In the genomic region with DNA sequence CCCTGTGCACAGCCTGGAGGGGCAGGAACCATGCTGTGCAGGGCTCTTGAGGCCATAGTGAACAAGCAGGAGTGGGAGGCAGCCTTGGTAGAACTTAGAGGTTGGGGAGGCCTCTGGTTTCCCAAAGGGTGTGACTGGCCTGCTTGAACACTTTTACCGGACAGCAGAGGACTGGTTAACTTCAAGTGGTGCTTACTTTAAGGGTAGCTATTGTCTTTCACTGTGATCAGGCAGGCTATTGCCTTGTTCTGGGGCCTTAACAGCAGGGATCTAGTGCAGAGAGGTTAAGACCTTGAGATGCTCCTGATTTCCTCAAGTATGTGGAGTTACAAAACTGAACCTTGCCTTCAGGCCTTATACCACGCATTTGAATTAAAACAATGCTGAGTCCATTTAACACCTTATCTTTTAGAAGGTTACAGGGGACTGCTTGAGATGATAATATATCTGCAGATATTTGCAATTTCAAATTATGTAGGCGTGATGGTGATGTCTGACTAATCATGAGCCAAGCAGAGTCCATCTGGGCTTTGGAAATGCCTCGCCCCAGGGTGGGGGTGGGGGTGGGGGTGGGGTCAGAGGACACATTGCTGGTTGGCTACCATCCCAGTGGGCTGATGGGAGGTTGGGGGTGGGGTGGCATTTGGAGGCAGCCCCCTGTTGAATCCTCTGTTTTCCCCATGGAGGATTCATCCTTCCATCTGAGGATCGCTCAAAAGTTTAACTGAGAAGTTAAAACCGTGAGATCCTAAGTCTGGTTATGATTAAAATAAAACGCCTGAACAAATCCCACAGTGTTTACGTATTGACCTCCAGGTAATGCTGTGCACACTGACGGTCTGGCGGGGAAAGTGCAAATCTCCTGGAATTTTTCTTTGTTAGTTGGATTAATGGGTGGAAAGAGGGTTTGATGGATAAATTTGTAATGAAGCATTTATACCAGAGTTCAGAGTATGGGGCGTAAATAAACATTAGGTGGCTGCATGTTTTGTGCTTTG, we compare ENCODE assay signal across 10 mouse cellular contexts.
A peak's percentile ranks its signal among the peaks of the same experiment; 100 is the strongest.
DNase-seq lines count a peak whose midpoint lies in the region; ATAC-seq lines count a peak whose summit lies in the region.
"Had no signal": no experiment of that assay in that cellular context is flagged by ENCODE, and none has a peak within 500 bp of the region (broad histone marks: within the 10 kb centered on the region; RNA-seq: fewer than 3 reads in every experiment).

No protein-coding gene starts in this region.

- H3K9ac ChIP-seq in kidney, embryonic 16.5 days (replicated peaks; ENCODE audit: low read length) = no peak overlapping the region
- no peak overlapping the region for H3K9ac ChIP-seq in liver, embryonic 12.5 days
- H3K9ac ChIP-seq: forebrain, postnatal 0 days had no signal

- no peak overlapping the region for H3K4me3 ChIP-seq in kidney, embryonic 16.5 days (ENCODE audit: low read length)
- no peak overlapping the region; the same call in 1 of the 2 replicates for H3K4me3 ChIP-seq in liver, embryonic 12.5 days

- H3K27ac ChIP-seq in kidney, embryonic 16.5 days (ENCODE audit: low read length) = peak overlapping the region; percentile 20; the same call in 1 of the 2 replicates
- H3K27ac ChIP-seq in liver, embryonic 12.5 days = peak overlapping the region; percentile 17; the same call in 1 of the 2 replicates
- H3K27ac ChIP-seq: macrophage had no signal

- H3K9me3 ChIP-seq in kidney, embryonic 16.5 days (ENCODE audit: low read length) = no peaks in the 10 kb centered on the region
- no peaks in the 10 kb centered on the region for H3K9me3 ChIP-seq in liver, embryonic 12.5 days (replicated peaks)

- ATAC-seq in kidney, embryonic 16.5 days (ENCODE audit: low FRiP score, low TSS enrichment) = no peak
- peak; percentile 63; the same call in 1 of the 2 replicates for ATAC-seq in liver, embryonic 12.5 days
- ATAC-seq: forebrain, postnatal 0 days had no signal

- DNase-seq in kidney, adult 11 months = no peak
- DNase-seq in ES-CJ7 (ENCODE audit: low read depth, low spot score) = peak; percentile 84
- peak; percentile 31 for DNase-seq in WW6 (ENCODE audit: low read depth, low spot score)
- DNase-seq in spleen, postnatal 4 days (ENCODE audit: low spot score in 2 of 2) = no peak
- DNase-seq in Muller cell, postnatal 12 days (ENCODE audit: inconsistent ontology term) = no peak
- DNase-seq: cerebellum, adult 8-10 months; forebrain, postnatal 0 days had no signal

- no peaks in the 10 kb centered on the region for H3K27me3 ChIP-seq in kidney, embryonic 16.5 days (ENCODE audit: insufficient read depth, low read length)
- no peaks in the 10 kb centered on the region for H3K27me3 ChIP-seq in liver, embryonic 12.5 days (replicated peaks)

- H3K4me2 ChIP-seq in kidney, embryonic 16.5 days (replicated peaks; ENCODE audit: low read depth, low read length) = 0 out of 2 replicates have a peak overlapping the region, but pooled peaks have one; percentile 10
- H3K4me2 ChIP-seq in liver, embryonic 12.5 days = peak overlapping the region; percentile 25

- H3K36me3 ChIP-seq in kidney, embryonic 16.5 days (ENCODE audit: insufficient read depth, low read length) = no peaks in the 10 kb centered on the region
- no peaks in the 10 kb centered on the region for H3K36me3 ChIP-seq in liver, embryonic 12.5 days

- WGBS in kidney, embryonic 16.5 days = 46% methylated on average over 11 of the region's 11 CpGs
- 56% methylated on average over 11 of the region's 11 CpGs for WGBS in liver, embryonic 12.5 days (ENCODE audit: insufficient replicate concordance)

- H3K4me1 ChIP-seq in kidney, embryonic 16.5 days (ENCODE audit: insufficient read depth, low read length) = peaks cover 58% of the 10 kb centered on the region
- peaks cover 19% of the 10 kb centered on the region; the same call in 1 of the 2 replicates for H3K4me1 ChIP-seq in liver, embryonic 12.5 days

Comparison
In these comparisons a context has a peak if more than half of its experiments do, and no peak if none do; other contexts are left out.
1. DNase-seq: peak in ES-CJ7 (single experiment) and WW6 (single experiment); none in kidney, adult 11 months (single experiment), spleen, postnatal 4 days (0 of 2) and Muller cell, postnatal 12 days (single experiment).